Mouse (Mus musculus) heart, embryonic 10.5 days (tissue): ENCODE measurements around the gene Evx1. TPM values are rescaled to one million over a fixed set of nuclear protein-coding genes. Genes with fewer than 3 reads are reported as not detected.
A peak's percentile ranks its signal among the peaks of the same experiment; 100 is the strongest.

Source experiments
- DNase-seq: peaks from one replicate; pipeline ENCODE4 v3.0.0-alpha.2; 2017; ENCODE audit warnings: low spot score
- H3K27ac ChIP-seq: fragments of 300-500 bp; sonication (generic); 2 replicates; pipeline ENCODE4 v1.5.1; 2016; ENCODE audit warnings: mild to moderate bottlenecking
- H3K27me3 ChIP-seq: fragments of 300-500 bp; sonication (generic); 2 replicates; pipeline ENCODE4 v1.6.1; 2016; ENCODE audit warnings: mild to moderate bottlenecking; ENCODE audit not compliant: poor library complexity, insufficient read depth, severe bottlenecking
- H3K36me3 ChIP-seq: fragments of 300-500 bp; sonication (generic); 2 replicates; pipeline ENCODE4 v1.6.1; 2016; ENCODE audit warnings: mild to moderate bottlenecking, moderate library complexity
- H3K4me1 ChIP-seq: fragments of 300-500 bp; sonication (generic); 2 replicates; pipeline ENCODE4 v1.6.1; 2016; ENCODE audit warnings: mild to moderate bottlenecking
- H3K4me3 ChIP-seq: fragments of 300-500 bp; sonication (generic); 2 replicates; pipeline ENCODE4 v1.5.1; 2016; ENCODE audit warnings: mild to moderate bottlenecking, moderate library complexity
- H3K9me3 ChIP-seq: fragments of 300-500 bp; sonication (generic); 2 replicates; pipeline ENCODE4 v1.6.1; 2016; ENCODE audit warnings: mild to moderate bottlenecking, moderate library complexity
- WGBS: fragments of 180-500 bp; shearing (Covaris S2); methylation state at CpG from one replicate; pipeline ENCODE4 v1.1.7; 2016; 5-methylcytosine and 5-hydroxymethylcytosine counted together
- polyA plus RNA-seq: library from polyadenylated mRNA; unstranded; fragments of >200 nt; fragmentation: Nextera tagmentation; extraction: Ambion mirVana; gene quantifications from 2 replicates; pipeline ENCODE4 v1.2.1, GENCODE M21; 2016

Gene Evx1
- polyA plus RNA-seq, 1 experiment from 2014 or later: 0.10 TPM

DNA sequence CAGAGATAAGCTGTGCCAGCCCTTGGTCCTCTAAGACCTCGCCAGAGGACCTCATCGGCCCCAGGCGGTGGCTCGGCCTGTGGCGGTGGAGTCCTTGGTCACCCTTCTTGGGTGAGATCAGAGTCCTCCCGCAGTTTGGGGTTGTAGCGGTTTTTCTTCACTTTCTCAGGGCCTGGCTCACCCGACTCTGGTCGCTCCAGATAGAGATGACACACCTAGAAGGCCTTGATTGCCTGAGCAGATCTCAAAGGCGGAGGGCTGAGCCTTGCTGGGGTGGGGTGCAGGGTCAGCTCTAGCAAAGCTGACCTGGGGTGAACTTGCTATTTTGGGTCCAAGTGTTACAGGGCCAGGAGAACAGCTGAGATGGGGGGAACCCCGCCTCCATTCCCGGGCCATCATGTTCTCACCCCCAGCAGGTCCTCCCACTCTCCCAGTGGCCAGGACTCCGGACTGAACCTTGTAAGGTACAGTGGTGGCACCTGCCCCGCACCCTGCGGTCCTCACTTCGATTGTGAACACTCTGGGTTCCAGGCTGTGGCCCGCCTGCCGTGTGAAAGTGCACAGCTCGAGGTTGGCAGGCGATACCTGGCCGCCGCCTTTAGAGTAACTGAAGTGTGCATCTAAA is 39.5 kb upstream of the Evx1 start:
- Histone ChIP-seq H3K36me3 (no peaks in the 10 kb centered on the region), H3K27ac (no peak overlapping the region), H3K9me3 (no peaks in the 10 kb centered on the region), H3K27me3 (peaks cover 93% of the 10 kb centered on the region), H3K4me1 (peaks cover 8% of the 10 kb centered on the region; the same call in 1 of the 2 replicates), H3K4me3 (peak overlapping the region; percentile 29)
- 1% methylated on average over 22 of the region's 22 CpGs for WGBS
- DNase-seq: no peak

DNA sequence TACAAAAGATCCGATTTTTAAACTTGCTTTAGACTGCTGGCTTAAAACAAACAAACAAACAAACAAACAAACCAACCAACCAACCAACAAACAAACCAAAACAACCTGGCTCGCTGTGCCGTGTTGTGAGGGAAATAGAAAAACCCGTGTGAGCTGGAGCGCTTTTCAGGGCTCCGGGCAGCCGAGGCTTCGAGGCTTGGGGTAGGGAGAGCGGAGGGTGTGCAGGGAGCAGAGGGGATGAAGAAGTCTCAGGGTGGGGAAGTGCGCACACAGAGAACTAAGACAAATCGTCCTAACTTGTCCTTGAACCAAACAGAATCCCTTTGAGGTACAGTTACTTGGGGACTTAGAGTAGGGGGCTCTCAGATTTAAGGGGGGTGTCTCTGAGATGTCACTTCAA is 38.7 kb upstream of the Evx1 start:
- peaks cover 85% of the 10 kb centered on the region for H3K27me3 ChIP-seq
- H3K36me3 ChIP-seq: no peaks in the 10 kb centered on the region
- H3K27ac ChIP-seq: no peak overlapping the region
- no peak for DNase-seq
- no peak overlapping the region for H3K4me3 ChIP-seq
- no peaks in the 10 kb centered on the region for H3K9me3 ChIP-seq
- peaks cover 8% of the 10 kb centered on the region; the same call in 1 of the 2 replicates for H3K4me1 ChIP-seq
- 7% methylated on average over 11 of the region's 11 CpGs for WGBS

DNA sequence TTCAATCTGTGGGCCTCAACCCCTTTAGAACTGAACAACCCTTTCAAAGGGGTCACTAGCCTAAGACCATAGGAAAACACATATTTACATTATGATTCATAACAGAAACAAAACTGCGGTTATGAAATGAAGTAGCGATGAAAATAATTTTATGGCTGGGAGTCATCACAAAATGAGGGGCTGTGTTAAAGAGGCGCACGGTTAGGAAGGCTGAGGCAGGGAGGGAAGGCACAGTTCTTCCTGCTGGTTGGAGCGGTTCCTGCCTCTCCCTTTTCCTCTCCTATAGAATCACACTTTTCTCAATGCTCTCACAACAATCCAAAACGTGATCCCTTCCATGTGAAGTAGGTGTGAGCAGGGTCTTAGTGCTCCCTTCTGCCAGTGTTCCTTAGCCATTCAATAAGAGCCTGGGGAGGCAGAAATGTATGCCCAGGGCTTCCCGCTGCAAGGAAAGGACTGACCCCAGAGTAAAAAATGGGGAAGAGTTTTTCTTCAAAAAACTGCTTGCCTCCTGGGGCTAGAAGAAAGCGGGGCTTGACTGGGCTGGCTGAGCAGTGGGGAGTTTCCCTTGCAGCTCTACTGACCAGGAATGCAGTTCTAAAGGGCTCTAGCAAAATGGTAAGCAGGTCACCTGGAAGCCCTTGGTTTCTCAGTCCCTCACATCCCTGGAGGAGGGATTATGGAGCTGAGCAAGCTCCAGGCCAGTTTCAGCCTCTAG is 37.6 kb upstream of the Evx1 start:
- WGBS: 17% methylated on average over 8 of the region's 8 CpGs
- Histone ChIP-seq H3K27ac (no peak overlapping the region), H3K27me3 (peaks cover 77% of the 10 kb centered on the region), H3K36me3 (no peaks in the 10 kb centered on the region), H3K4me3 (no peak overlapping the region), H3K4me1 (peaks cover 9% of the 10 kb centered on the region; the same call in 1 of the 2 replicates), H3K9me3 (no peaks in the 10 kb centered on the region)
- DNase-seq: no peak

DNA sequence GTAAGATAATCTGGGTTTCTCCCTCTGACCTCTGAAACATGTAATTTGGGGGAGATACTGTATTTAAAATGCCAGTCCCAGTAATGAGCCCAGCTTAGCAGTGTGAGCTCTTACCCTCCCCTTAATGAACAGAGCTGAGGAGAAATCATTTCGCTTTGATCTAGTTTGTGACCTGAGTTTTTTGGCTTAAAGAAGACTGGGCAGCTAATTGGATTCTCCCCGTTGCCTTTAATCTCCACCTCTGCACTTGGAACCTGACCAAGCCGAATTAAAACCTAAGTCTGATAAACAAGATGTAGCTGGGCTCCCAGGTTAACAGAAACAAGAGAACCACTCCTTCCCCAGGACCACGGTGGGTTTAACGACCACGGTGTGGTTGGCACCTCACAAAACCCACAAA is 36.9 kb upstream of the Evx1 start:
- Histone ChIP-seq H3K9me3 (no peaks in the 10 kb centered on the region), H3K27ac (no peak overlapping the region), H3K4me3 (no peak overlapping the region), H3K27me3 (peaks cover 76% of the 10 kb centered on the region), H3K36me3 (no peaks in the 10 kb centered on the region), H3K4me1 (peaks cover 16% of the 10 kb centered on the region)
- 2% methylated on average over 6 of the region's 6 CpGs for WGBS
- no peak for DNase-seq

DNA sequence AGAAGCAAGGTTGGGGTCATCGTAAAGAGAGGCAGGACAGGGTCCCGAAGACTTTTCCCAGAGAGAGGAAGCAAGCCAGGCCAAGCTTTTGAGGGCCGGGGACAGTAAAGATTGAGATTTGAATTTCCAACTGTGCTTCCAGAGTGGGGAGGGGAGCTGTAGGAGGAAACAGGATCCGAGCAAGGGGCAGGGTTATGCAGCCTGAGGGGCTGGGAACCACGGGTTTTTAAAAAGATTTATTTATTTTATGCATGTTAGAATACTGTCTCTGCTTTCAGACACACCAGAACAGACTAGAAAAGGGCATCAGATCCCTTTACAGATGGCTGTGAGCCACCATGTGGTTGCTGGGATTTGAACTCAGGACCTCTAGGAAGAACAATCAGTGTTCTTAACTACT is 36.4 kb upstream of the Evx1 start:
- no peak for DNase-seq
- no peaks in the 10 kb centered on the region for H3K36me3 ChIP-seq
- no peak overlapping the region for H3K27ac ChIP-seq
- WGBS: 5% methylated on average over 5 of the region's 5 CpGs
- H3K9me3 ChIP-seq: no peaks in the 10 kb centered on the region
- peaks cover 76% of the 10 kb centered on the region for H3K27me3 ChIP-seq
- no peak overlapping the region for H3K4me3 ChIP-seq
- H3K4me1 ChIP-seq: peaks cover 16% of the 10 kb centered on the region

DNA sequence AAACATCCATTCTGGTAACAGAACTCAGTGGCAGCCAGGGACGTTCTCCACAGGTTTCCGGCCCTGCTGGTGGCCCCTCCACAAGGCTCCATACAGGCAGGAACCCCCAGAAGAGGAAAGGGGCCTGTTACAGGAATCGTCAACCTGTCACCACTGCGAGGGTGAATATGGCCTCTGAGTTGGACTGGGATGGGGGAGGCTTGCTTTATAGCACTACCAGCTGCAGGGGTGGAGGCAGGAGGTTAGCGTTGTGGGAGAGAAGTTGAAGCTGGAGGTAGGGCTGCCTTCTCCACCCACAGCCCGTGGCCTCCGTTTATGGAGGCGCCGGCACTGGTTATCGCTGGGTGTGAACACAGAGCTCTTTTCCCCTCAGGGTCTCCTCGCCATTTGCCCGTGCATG is 32.2 kb upstream of the Evx1 start:
- Histone ChIP-seq H3K27ac (no peak overlapping the region), H3K4me1 (peaks cover 8% of the 10 kb centered on the region), H3K4me3 (no peak overlapping the region), H3K9me3 (no peaks in the 10 kb centered on the region), H3K36me3 (no peaks in the 10 kb centered on the region), H3K27me3 (peaks cover 55% of the 10 kb centered on the region)
- no peak for DNase-seq
- 53% methylated on average over 12 of the region's 12 CpGs for WGBS

DNA sequence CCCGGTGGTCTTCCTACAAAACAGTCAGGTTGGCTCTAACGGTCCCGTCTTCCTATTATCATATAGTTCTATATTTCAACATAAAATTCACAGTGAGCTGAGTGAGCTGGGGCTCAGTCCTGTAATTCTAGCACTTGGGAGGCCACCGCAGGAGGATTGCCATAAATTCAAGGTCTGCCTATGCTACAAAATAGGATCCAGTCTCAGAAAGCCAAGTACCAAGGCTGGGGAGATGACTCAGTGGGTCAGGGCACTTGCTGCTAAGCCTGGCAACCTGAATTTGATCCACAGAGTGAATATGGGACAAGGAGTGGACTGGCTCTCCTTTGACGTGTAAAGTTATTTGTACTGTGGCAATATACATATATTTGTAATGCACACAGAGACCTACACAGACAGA is 29.4 kb upstream of the Evx1 start:
- Histone ChIP-seq H3K4me3 (no peak overlapping the region), H3K27me3 (peaks cover 43% of the 10 kb centered on the region), H3K27ac (no peak overlapping the region), H3K4me1 (peaks cover 8% of the 10 kb centered on the region), H3K36me3 (no peaks in the 10 kb centered on the region), H3K9me3 (no peaks in the 10 kb centered on the region)
- 87% methylated on average over 5 of the region's 5 CpGs for WGBS
- no peak for DNase-seq

DNA sequence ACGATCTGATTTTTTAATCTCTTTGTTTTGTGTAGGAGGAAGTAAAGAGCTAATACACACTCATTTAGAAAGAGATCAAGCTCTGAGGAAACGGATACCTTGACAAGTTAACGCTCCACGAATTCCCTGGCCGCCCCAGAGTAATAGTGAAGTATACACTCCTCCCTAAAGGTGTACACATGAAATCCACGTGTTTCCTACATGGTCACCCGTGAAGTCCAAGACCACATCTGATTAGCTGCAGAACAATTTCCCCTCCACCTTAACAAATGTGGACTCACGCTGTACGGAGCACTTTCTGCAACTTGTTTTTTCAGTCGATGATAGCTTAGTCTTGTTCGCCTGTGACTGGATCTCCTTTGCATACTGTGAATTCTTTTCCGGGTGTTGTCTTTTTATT is 23.1 kb upstream of the Evx1 start:
- Histone ChIP-seq H3K27ac (no peak overlapping the region), H3K4me3 (no peak overlapping the region), H3K36me3 (no peaks in the 10 kb centered on the region), H3K4me1 (peaks cover 10% of the 10 kb centered on the region), H3K27me3 (peaks cover 68% of the 10 kb centered on the region), H3K9me3 (no peaks in the 10 kb centered on the region)
- DNase-seq: no peak
- 17% methylated on average over 12 of the region's 12 CpGs for WGBS

DNA sequence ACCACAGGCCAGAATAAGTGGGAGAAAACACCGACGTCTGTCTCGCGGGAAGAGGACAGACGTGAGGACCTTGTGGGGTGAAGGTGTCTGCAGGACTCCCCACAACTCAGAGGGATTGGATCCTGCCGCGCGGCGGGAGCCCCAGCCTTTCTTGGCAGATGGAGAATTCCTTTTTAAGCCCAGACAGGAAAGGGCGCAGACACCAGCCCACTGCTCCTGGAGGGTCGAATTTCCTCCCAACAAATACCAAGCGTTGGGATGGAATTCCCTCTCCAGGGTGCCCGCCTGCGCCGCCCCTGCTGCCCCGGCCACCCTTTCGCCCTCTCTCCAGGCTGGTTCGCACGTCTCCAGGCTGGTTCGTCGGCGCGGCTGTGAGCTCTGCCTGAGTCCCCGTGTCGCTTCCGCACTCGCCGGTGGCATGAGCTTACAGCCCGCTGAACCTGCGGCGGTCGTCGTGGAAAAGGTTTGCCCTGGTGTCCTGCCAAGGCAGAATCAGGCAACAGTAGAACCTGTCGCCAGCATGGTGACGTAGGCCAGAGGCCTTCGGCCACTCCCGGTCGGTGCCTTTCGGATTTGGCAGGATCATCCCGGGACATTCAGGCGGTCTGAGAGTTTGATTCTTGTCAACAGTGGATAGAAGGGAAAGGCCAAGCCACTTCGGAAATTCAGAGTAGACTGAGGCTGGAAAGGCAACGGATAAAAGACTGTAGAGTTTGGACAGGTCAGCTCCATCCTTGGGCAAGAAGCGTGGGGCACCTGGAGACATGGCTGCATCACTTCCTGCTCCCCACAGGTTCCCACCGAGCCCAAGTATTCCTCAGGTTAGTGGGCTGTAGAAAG is 22.1 kb upstream of the Evx1 start:
- no peak for DNase-seq
- WGBS: 2% methylated on average over 45 of the region's 45 CpGs

DNA sequence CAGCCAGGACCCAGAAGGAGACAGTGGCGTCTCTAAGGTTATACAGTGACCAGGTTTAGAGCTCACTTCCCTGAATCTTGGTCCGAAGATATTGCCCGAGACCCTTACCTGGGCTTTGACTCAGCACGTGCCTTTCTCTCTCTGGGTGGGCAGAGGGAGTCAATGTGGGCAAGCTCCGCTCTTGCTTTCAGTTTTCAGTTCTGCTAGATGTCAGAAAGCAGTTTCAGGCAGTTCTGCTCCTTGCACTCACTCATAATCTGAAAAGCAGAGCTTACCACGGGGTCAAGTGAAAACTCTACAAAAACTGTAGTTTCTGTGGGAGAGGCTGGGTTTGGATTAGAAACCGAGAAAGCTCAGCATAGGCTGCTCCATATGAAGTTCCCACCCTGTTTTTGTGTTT is 21.0 kb upstream of the Evx1 start:
- no peak overlapping the region for H3K27ac ChIP-seq
- no peaks in the 10 kb centered on the region for H3K9me3 ChIP-seq
- no peak overlapping the region for H3K4me3 ChIP-seq
- peaks cover 84% of the 10 kb centered on the region for H3K27me3 ChIP-seq
- no peaks in the 10 kb centered on the region for H3K36me3 ChIP-seq
- no peak for DNase-seq
- WGBS: 54% methylated on average over 7 of the region's 7 CpGs
- H3K4me1 ChIP-seq: peaks cover 10% of the 10 kb centered on the region

More for the DNA sequence above, 22.1 kb upstream of the Evx1 start:
- Histone ChIP-seq H3K27ac (peak overlapping the region; percentile 42; the same call in 1 of the 2 replicates), H3K9me3 (no peaks in the 10 kb centered on the region), H3K4me3 (peak overlapping the region; percentile 57), H3K27me3 (peaks cover 77% of the 10 kb centered on the region), H3K36me3 (no peaks in the 10 kb centered on the region), H3K4me1 (peaks cover 10% of the 10 kb centered on the region)

DNA sequence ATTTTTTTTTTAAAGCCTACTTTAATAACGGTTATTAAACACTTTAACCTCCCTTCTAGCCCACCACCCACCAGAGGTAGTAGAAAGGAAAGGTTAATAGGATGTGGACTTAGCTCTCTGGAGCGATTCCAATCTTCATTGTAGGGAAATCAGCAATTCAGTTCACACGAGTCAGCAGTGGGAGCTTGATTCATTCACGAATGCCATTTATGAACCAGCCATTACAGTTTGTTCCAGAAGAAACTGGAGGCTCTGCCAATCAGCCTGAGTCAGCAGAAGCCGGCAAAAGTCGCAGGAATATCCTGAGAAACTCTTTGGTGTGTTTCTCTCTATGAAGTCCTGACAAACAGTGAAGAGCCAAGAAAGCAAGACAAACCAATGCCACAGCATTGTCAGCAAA is 18.7 kb upstream of the Evx1 start:
- Histone ChIP-seq H3K9me3 (no peaks in the 10 kb centered on the region), H3K36me3 (no peaks in the 10 kb centered on the region), H3K4me3 (no peak overlapping the region), H3K27me3 (peaks cover 80% of the 10 kb centered on the region), H3K27ac (no peak overlapping the region), H3K4me1 (peaks cover 10% of the 10 kb centered on the region)
- 74% methylated on average over 6 of the region's 6 CpGs for WGBS
- no peak for DNase-seq

DNA sequence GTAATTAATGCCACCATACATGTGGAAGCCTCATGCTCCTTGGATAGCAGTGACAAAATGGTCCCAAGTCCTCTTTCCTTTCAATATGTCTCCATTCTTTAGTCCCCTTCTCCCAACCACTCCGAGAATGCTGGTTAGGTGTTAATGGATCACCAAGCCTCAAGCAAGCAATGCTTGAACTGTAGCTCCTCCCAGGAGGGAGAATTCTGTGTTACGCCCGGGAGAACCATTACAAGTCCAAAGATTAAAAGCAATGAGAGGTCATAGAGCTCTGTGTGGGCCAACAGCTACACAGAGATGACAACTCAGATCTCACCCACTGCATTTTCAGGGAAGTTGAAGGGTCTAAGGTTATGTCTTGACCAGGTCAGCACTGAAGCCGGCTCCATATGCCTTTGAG is 14.8 kb upstream of the Evx1 start:
- H3K4me3 ChIP-seq: no peak overlapping the region
- no peaks in the 10 kb centered on the region for H3K36me3 ChIP-seq
- DNase-seq: no peak
- H3K9me3 ChIP-seq: no peaks in the 10 kb centered on the region
- H3K4me1 ChIP-seq: no peaks in the 10 kb centered on the region
- 79% methylated on average over 4 of the region's 4 CpGs for WGBS
- no peak overlapping the region for H3K27ac ChIP-seq
- H3K27me3 ChIP-seq: peaks cover 65% of the 10 kb centered on the region

DNA sequence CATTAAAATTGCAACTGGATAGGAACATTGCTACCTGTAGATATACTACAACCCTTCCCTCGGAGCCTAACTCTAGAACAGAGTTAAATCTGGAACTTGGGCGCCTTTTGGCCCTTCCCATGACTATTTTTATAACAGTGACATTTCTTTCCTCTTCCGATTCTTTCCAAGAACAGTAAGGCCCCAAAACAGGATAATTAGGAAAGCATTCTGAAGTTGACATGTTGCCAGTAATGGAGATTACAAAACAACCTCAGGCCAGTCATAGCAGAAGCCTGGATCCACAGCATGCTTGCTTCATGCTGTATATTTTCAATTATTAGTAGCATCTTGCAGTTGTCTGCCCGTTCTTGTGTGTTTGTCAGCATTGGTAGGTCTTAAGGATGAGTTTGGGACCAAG is 12.5 kb upstream of the Evx1 start:
- DNase-seq: no peak
- H3K9me3 ChIP-seq: no peaks in the 10 kb centered on the region
- WGBS: 78% methylated on average over 4 of the region's 4 CpGs
- no peak overlapping the region for H3K27ac ChIP-seq
- no peak overlapping the region for H3K4me3 ChIP-seq
- H3K27me3 ChIP-seq: peaks cover 61% of the 10 kb centered on the region
- no peaks in the 10 kb centered on the region for H3K36me3 ChIP-seq
- peaks cover 3% of the 10 kb centered on the region for H3K4me1 ChIP-seq
